Mouse (Mus musculus) limb, embryonic 13.5 days (tissue): ENCODE data around the gene Cul9. TPM values are rescaled to one million over a fixed set of nuclear protein-coding genes. Genes with fewer than 3 reads are reported as not detected.
A peak's percentile ranks its signal among the peaks of the same experiment; 100 is the strongest.

Experiments
- ATAC-seq: fragments of 200-750 bp; cut with Nextera tagmentation; 2 replicates; pipeline ENCODE4 v1.8.0; 2017; ENCODE audit warnings: low read depth, moderate number of reproducible peaks, moderate TSS enrichment; ENCODE audit not compliant: low FRiP score
- H3K27ac ChIP-seq: fragments of 300-500 bp; sonication (generic); 2 replicates; pipeline ENCODE4 v1.5.1; 2015; ENCODE audit warnings: inconsistent platforms, mild to moderate bottlenecking, moderate library complexity
- H3K27me3 ChIP-seq: fragments of 300-500 bp; sonication (generic); 2 replicates; pipeline ENCODE4 v1.6.1; 2015; ENCODE audit warnings: mild to moderate bottlenecking, inconsistent platforms
- H3K36me3 ChIP-seq: fragments of 300-500 bp; sonication (generic); 2 replicates; pipeline ENCODE4 v1.6.1; 2015; ENCODE audit warnings: inconsistent platforms, mild to moderate bottlenecking, moderate library complexity
- H3K4me1 ChIP-seq: fragments of 300-500 bp; sonication (generic); 2 replicates; pipeline ENCODE4 v1.6.1; 2015; ENCODE audit warnings: inconsistent platforms
- H3K4me2 ChIP-seq: fragments of 300-500 bp; sonication (generic); replicated peaks from 2 replicates; pipeline ENCODE4 v1.6.1; 2015; ENCODE audit warnings: inconsistent platforms, mild to moderate bottlenecking, moderate library complexity
- H3K4me3 ChIP-seq: fragments of 300-500 bp; sonication (generic); 2 replicates; pipeline ENCODE4 v1.5.1; 2015; ENCODE audit warnings: moderate library complexity, mild to moderate bottlenecking, inconsistent platforms
- H3K9ac ChIP-seq: fragments of 300-500 bp; sonication (generic); 2 replicates; pipeline ENCODE4 v1.6.1; 2015; ENCODE audit warnings: mild to moderate bottlenecking, inconsistent platforms
- H3K9me3 ChIP-seq: fragments of 300-500 bp; sonication (generic); 2 replicates; pipeline ENCODE4 v1.6.1; 2016; ENCODE audit warnings: inconsistent platforms
- WGBS: fragments of 180-500 bp; shearing (Covaris S2); methylation state at CpG from one replicate; pipeline ENCODE4 v1.1.7; 2015; 5-methylcytosine and 5-hydroxymethylcytosine counted together
- polyA plus RNA-seq: library from polyadenylated mRNA; unstranded; fragments of >200 nt; fragmentation: Nextera tagmentation; extraction: Ambion mirVana; gene quantifications from 2 replicates; pipeline ENCODE4 v1.2.1, GENCODE M21; 2015

Cul9 gene
- polyA plus RNA-seq, result 11.3 and 12.4 TPM in 2 replicates

DNA sequence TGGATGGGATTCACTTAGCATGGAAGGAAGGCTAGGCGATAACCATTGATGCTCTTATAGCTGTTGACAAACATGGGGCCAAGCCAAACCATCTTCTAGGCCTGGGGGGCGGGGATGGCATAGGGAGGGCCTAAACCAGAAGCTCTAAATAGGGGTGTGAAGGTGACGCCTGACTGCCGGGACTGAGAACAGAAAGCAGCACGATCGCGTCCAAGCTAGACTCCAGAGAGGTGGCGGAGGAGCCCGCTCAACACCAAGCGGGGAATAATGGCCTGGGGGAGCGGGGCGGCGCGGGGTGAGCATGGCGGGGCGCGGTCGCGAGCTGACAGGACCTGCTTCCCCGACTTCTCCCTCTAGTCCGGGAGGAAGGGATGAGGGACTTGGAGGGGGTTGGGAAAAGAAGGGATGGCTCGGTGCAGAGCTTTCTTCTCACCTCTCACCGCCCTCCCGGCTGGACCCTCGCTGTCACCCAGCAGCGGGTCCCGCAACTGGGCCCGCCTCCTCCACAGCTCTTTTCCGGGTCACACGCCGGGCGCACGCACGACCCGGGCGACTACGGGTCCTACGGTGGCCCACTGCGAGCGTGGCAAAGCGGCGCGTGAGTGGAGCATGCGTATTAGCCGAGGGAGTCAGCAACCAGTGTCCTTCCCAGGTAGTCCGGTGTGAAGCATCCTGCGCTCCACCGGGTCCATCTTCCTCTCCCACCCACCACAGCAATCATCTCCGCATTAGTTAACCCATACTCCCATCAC is at the start of gene Cul9:
Gene Cul9 (minus strand): TSS at position 576 of the 752 bp plus-strand sequence.
- peaks cover 22% of the 10 kb centered on the region for H3K4me1 ChIP-seq
- ATAC-seq, result peak; percentile 80

GRCm38 (mm10) chr17:46595336-46595735 is 49.1 kb upstream of the Cul9 start:
- Histone ChIP-seq H3K4me3 (no peak overlapping the region), H3K9ac (peak overlapping the region; percentile 53), H3K36me3 (peaks cover 30% of the 10 kb centered on the region), H3K27ac (peak overlapping the region; percentile 73), H3K4me1 (peaks cover 24% of the 10 kb centered on the region), H3K27me3 (no peaks in the 10 kb centered on the region), H3K9me3 (no peaks in the 10 kb centered on the region), H3K4me2 (peak overlapping the region; percentile 34)
- 73% methylated on average over 6 of the region's 6 CpGs for WGBS
- ATAC-seq, result no peak

More for the DNA sequence above, at the start of gene Cul9:
- Histone ChIP-seq H3K4me2 (peak within 1 kb of the TSS; percentile 87), H3K36me3 (peaks cover 44% of the 10 kb centered on the region), H3K27ac (no peak within 1 kb of the TSS), H3K27me3 (peaks cover 14% of the 10 kb centered on the region), H3K9me3 (no peaks in the 10 kb centered on the region), H3K4me3 (peak within 1 kb of the TSS; percentile 73), H3K9ac (peak within 1 kb of the TSS; percentile 89)
- 2% methylated on average over 44 of the region's 49 CpGs for WGBS

DNA sequence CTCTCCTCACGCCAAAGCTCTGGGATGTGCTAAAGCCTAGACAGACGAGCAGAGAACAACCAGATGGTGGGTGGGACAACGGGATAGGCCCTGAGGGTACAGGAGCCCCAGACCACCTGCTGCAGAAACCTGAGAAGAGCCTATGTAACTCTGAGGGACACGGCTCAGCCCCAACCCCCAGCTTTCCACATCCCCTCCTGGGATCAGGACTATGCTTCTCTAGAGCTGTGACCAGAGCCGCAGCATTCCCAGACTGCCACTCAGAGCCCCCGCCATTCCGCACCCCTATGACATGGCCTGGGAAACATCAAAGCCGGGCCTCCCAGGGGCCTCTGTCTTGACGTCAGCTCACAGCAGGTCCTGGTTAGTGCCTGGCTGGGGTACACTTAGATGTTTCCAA is 48.4 kb upstream of the Cul9 start:
- WGBS, result 10% methylated on average over 9 of the region's 9 CpGs
- Histone ChIP-seq H3K4me1 (peaks cover 24% of the 10 kb centered on the region), H3K36me3 (peaks cover 37% of the 10 kb centered on the region), H3K9me3 (no peaks in the 10 kb centered on the region), H3K9ac (peak overlapping the region; percentile 53), H3K27ac (peak overlapping the region; percentile 73), H3K27me3 (no peaks in the 10 kb centered on the region), H3K4me2 (peak overlapping the region; percentile 34), H3K4me3 (no peak overlapping the region)
- peak; percentile 80 for ATAC-seq

- Histone ChIP-seq H3K9me3 (no peaks in the 10 kb centered on the region), H3K9ac (no peak overlapping the region), H3K4me3 (no peak overlapping the region), H3K36me3 (peaks cover 47% of the 10 kb centered on the region), H3K4me2 (no peak overlapping the region), H3K4me1 (peaks cover 24% of the 10 kb centered on the region), H3K27ac (peak overlapping the region; percentile 22; the same call in 1 of the 2 replicates), H3K27me3 (no peaks in the 10 kb centered on the region)
- WGBS, result 86% methylated on average over 4 of the region's 4 CpGs
- ATAC-seq, result no peak
These were observed 46.9 kb upstream of the Cul9 start for GRCm38 (mm10) chr17:46593124-46593523.

GRCm38 (mm10) chr17:46591406-46591805 is 45.2 kb upstream of the Cul9 start:
- no peaks in the 10 kb centered on the region for H3K9me3 ChIP-seq
- H3K4me2 ChIP-seq, result no peak overlapping the region
- WGBS, result 86% methylated on average over 19 of the region's 19 CpGs
- no peak overlapping the region for H3K27ac ChIP-seq
- H3K4me1 ChIP-seq, result peaks cover 24% of the 10 kb centered on the region
- H3K4me3 ChIP-seq, result no peak overlapping the region
- peaks cover 53% of the 10 kb centered on the region for H3K36me3 ChIP-seq
- no peaks in the 10 kb centered on the region for H3K27me3 ChIP-seq
- no peak for ATAC-seq
- no peak overlapping the region for H3K9ac ChIP-seq

- peaks cover 62% of the 10 kb centered on the region for H3K36me3 ChIP-seq
- WGBS, result 91% methylated on average over 7 of the region's 7 CpGs
These were observed 44.3 kb upstream of the Cul9 start for GRCm38 (mm10) chr17:46590439-46590838.

DNA sequence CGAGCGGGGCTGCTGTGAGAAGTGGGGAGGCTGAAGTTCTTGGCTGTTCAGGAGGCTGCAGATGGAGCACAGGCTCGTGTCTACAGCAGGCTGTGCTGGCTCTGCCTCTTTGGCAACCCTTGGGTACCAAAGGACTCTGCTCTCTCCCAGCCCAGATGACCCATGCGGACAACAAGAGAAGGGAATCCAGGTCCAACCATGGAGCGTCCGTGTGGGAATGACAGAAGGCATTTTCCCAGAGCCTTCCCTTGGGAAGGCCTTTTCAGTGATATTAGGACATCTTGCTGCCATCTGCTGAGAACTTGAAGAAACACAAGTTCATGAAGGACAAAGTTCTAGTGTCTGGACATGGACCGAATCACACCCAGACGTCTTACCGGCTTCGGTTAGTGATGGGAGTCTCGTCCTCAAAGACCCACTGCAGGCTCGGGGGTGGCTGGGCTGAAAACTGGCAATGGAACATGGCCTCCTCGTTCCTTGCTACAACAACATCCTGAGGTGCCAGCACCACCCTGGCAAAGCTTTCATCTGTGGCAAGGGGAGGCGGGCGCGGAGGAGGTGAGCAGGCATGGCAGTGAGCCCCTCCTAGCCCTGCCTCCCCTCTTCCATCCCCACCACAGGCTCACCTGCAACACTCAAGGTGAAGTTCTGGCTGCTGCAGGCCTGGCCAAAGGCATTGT is 43.6 kb upstream of the Cul9 start:
- H3K36me3 ChIP-seq, result peaks cover 69% of the 10 kb centered on the region
- 91% methylated on average over 16 of the region's 16 CpGs for WGBS
- no peak for ATAC-seq

More at GRCm38 (mm10) chr17:46590439-46590838, 44.3 kb upstream of the Cul9 start:
- Histone ChIP-seq H3K4me3 (no peak overlapping the region), H3K27me3 (no peaks in the 10 kb centered on the region), H3K4me2 (no peak overlapping the region), H3K27ac (no peak overlapping the region), H3K9me3 (no peaks in the 10 kb centered on the region), H3K9ac (no peak overlapping the region), H3K4me1 (peaks cover 20% of the 10 kb centered on the region)
- no peak for ATAC-seq

GRCm38 (mm10) chr17:46588913-46589312 is 42.7 kb upstream of the Cul9 start:
- WGBS, result 94% methylated on average over 6 of the region's 6 CpGs
- peaks cover 8% of the 10 kb centered on the region for H3K4me1 ChIP-seq
- H3K27ac ChIP-seq, result no peak overlapping the region
- H3K9ac ChIP-seq, result no peak overlapping the region
- H3K4me2 ChIP-seq, result no peak overlapping the region
- no peaks in the 10 kb centered on the region for H3K27me3 ChIP-seq
- H3K36me3 ChIP-seq, result peaks cover 74% of the 10 kb centered on the region
- no peak for ATAC-seq
- no peaks in the 10 kb centered on the region for H3K9me3 ChIP-seq
- no peak overlapping the region for H3K4me3 ChIP-seq

More for the DNA sequence above, 43.6 kb upstream of the Cul9 start:
- H3K27ac ChIP-seq, result no peak overlapping the region
- H3K27me3 ChIP-seq, result no peaks in the 10 kb centered on the region
- H3K9me3 ChIP-seq, result no peaks in the 10 kb centered on the region
- no peak overlapping the region for H3K4me3 ChIP-seq
- H3K4me1 ChIP-seq, result peaks cover 14% of the 10 kb centered on the region
- H3K9ac ChIP-seq, result no peak overlapping the region
- no peak overlapping the region for H3K4me2 ChIP-seq

DNA sequence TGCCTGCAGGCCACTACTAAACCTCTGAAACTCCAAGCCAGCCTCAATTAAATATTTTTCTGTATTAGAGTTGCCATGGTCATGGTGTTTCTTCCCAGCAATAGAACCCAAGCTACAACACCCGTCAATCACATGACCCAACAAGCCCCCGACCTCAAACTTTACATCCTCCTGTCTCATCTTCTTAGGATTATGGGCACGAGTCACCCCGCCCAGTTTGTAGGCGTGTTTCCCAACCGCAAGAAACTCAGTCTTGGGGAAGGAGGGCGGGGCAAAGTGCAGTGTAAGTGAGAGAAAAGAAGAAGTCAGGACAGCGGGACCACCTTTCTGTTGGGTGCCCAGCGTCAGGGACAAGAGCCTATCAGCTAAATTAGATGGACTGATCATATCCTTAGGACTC is 42.0 kb upstream of the Cul9 start:
- WGBS, result 84% methylated on average over 9 of the region's 9 CpGs
- no peak overlapping the region for H3K27ac ChIP-seq

GRCm38 (mm10) chr17:46586327-46586726 is 40.1 kb upstream of the Cul9 start:
- Histone ChIP-seq H3K27me3 (no peaks in the 10 kb centered on the region), H3K4me1 (no peaks in the 10 kb centered on the region), H3K36me3 (peaks cover 91% of the 10 kb centered on the region)

More for the DNA sequence above, 42.0 kb upstream of the Cul9 start:
- ATAC-seq, result no peak
- no peak overlapping the region for H3K4me2 ChIP-seq
- H3K9me3 ChIP-seq, result no peaks in the 10 kb centered on the region
- H3K9ac ChIP-seq, result no peak overlapping the region
- H3K27me3 ChIP-seq, result no peaks in the 10 kb centered on the region
- H3K36me3 ChIP-seq, result peaks cover 77% of the 10 kb centered on the region
- H3K4me3 ChIP-seq, result no peak overlapping the region
- peaks cover 2% of the 10 kb centered on the region for H3K4me1 ChIP-seq

DNA sequence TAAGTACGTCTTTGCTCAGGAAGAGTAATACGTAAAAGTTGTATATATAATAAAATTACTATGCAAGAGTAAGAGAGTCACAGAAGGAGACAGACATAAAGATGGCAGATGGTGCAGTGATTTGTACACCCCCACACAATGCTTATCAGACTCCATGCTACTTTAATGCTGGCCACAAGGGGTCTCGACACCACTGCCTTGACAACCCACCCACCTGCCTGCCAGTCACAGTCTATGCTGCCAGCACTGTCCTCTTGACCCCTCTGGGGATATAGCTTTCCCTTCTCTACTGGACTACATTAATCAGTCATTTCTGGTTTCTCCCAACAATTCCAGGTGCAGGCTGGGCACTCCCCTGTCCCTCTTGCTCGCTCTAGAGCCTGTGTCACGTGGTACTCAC is 32.5 kb upstream of the Cul9 start:
- WGBS, result 81% methylated on average over 5 of the region's 5 CpGs
- Histone ChIP-seq H3K9me3 (peaks cover 5% of the 10 kb centered on the region; the same call in 1 of the 2 replicates), H3K27me3 (no peaks in the 10 kb centered on the region), H3K4me1 (no peaks in the 10 kb centered on the region), H3K9ac (no peak overlapping the region), H3K36me3 (peaks cover 89% of the 10 kb centered on the region), H3K4me3 (no peak overlapping the region), H3K27ac (no peak overlapping the region), H3K4me2 (no peak overlapping the region)
- no peak for ATAC-seq

More at GRCm38 (mm10) chr17:46586327-46586726, 40.1 kb upstream of the Cul9 start:
- no peak overlapping the region for H3K4me2 ChIP-seq
- no peak overlapping the region for H3K4me3 ChIP-seq
- H3K27ac ChIP-seq, result no peak overlapping the region
- no peaks in the 10 kb centered on the region for H3K9me3 ChIP-seq
- WGBS, result 95% methylated on average over 8 of the region's 8 CpGs
- ATAC-seq, result no peak
- no peak overlapping the region for H3K9ac ChIP-seq

GRCm38 (mm10) chr17:46576070-46576469 is 29.9 kb upstream of the Cul9 start:
- no peaks in the 10 kb centered on the region for H3K4me1 ChIP-seq
- H3K36me3 ChIP-seq, result peaks cover 93% of the 10 kb centered on the region
- peaks cover 5% of the 10 kb centered on the region; the same call in 1 of the 2 replicates for H3K9me3 ChIP-seq
- ATAC-seq, result no peak
- no peaks in the 10 kb centered on the region for H3K27me3 ChIP-seq
- H3K27ac ChIP-seq, result no peak overlapping the region
- WGBS, result 89% methylated on average over 13 of the region's 13 CpGs
- H3K4me2 ChIP-seq, result no peak overlapping the region
- no peak overlapping the region for H3K4me3 ChIP-seq
- H3K9ac ChIP-seq, result no peak overlapping the region
